Mouse (Mus musculus): ENCODE data around the gene Hnrnpab.

Gene Hnrnpab

GRCm38 (mm10) chr11:51606447-51607095 lies at the start of gene Hnrnpab:
Hnrnpab (minus strand) TSS chr11:51606847.
- peak; percentile 97 for DNase-seq

- DNase-seq = no peak
Observed at GRCm38 (mm10) chr11:51654891-51655290, 48.2 kb upstream of the Hnrnpab start.

- DNase-seq = no peak
Observed at GRCm38 (mm10) chr11:51653736-51654135, 47.1 kb upstream of the Hnrnpab start.

GRCm38 (mm10) chr11:51652889-51653418 lies 46.3 kb upstream of the Hnrnpab start:
- DNase-seq = no peak

GRCm38 (mm10) chr11:51650691-51651515 lies 44.3 kb upstream of the Hnrnpab start, which contains the start of the genes N4bp3 and D930048N14Rik:
N4bp3 (minus strand) TSS chr11:51650842.
D930048N14Rik (plus strand) TSS chr11:51650954.
- DNase-seq = peak; percentile 82 to 86

GRCm38 (mm10) chr11:51650261-51650660 lies 43.6 kb upstream of the Hnrnpab start:
- peak; percentile 38 to 42 for DNase-seq

- peak in 1 of 2 experiments; percentile 29 for DNase-seq
Observed at GRCm38 (mm10) chr11:51649889-51650199, 43.2 kb upstream of the Hnrnpab start.

- no peak for DNase-seq
Observed at GRCm38 (mm10) chr11:51649111-51649888, 42.7 kb upstream of the Hnrnpab start.

- peak in 1 of 2 experiments; percentile 42 for DNase-seq
Observed at GRCm38 (mm10) chr11:51648566-51648965, 41.9 kb upstream of the Hnrnpab start.

GRCm38 (mm10) chr11:51646751-51647667 lies 40.4 kb upstream of the Hnrnpab start:
- peak; percentile 60 to 78 for DNase-seq

GRCm38 (mm10) chr11:51646245-51646644 lies 39.6 kb upstream of the Hnrnpab start:
- DNase-seq = no peak

GRCm38 (mm10) chr11:51645293-51645692 lies 38.6 kb upstream of the Hnrnpab start:
- DNase-seq = no peak

GRCm38 (mm10) chr11:51644217-51644616 lies 37.6 kb upstream of the Hnrnpab start:
- DNase-seq = peak; percentile 27 to 35

GRCm38 (mm10) chr11:51643761-51644160 lies 37.1 kb upstream of the Hnrnpab start:
- no peak for DNase-seq

GRCm38 (mm10) chr11:51643202-51643601 lies 36.6 kb upstream of the Hnrnpab start:
- DNase-seq = peak in 1 of 2 experiments; percentile 19

GRCm38 (mm10) chr11:51640748-51641147 lies 34.1 kb upstream of the Hnrnpab start:
- DNase-seq = peak; percentile 69 to 80

GRCm38 (mm10) chr11:51638497-51638896 lies 31.9 kb upstream of the Hnrnpab start:
- no peak for DNase-seq

GRCm38 (mm10) chr11:51637971-51638414 lies 31.3 kb upstream of the Hnrnpab start:
- peak; percentile 59 to 63 for DNase-seq

- DNase-seq = peak; percentile 63 to 76
Observed at GRCm38 (mm10) chr11:51636323-51636684, 29.7 kb upstream of the Hnrnpab start.

- peak; percentile 90 to 93 for DNase-seq
Observed at GRCm38 (mm10) chr11:51635525-51636322, 29.1 kb upstream of the Hnrnpab start, which contains the start of gene Rmnd5b. Rmnd5b (minus strand) TSS chr11:51635896.

GRCm38 (mm10) chr11:51635127-51635524 lies 28.5 kb upstream of the Hnrnpab start:
- DNase-seq = no peak
